Mouse (Mus musculus) embryo, embryonic 11 days (tissue): ENCODE data around the gene Mfap1b.
"Not testable (repeated sequence)": the region's sequence is repeated elsewhere in the genome, so short reads cannot be mapped to it uniquely, and the experiment has no call there.

Experiments
- DNase-seq: peaks from one replicate; pipeline ENCODE4 v3.0.0-alpha.2; 2015

The Mfap1b gene

DNA sequence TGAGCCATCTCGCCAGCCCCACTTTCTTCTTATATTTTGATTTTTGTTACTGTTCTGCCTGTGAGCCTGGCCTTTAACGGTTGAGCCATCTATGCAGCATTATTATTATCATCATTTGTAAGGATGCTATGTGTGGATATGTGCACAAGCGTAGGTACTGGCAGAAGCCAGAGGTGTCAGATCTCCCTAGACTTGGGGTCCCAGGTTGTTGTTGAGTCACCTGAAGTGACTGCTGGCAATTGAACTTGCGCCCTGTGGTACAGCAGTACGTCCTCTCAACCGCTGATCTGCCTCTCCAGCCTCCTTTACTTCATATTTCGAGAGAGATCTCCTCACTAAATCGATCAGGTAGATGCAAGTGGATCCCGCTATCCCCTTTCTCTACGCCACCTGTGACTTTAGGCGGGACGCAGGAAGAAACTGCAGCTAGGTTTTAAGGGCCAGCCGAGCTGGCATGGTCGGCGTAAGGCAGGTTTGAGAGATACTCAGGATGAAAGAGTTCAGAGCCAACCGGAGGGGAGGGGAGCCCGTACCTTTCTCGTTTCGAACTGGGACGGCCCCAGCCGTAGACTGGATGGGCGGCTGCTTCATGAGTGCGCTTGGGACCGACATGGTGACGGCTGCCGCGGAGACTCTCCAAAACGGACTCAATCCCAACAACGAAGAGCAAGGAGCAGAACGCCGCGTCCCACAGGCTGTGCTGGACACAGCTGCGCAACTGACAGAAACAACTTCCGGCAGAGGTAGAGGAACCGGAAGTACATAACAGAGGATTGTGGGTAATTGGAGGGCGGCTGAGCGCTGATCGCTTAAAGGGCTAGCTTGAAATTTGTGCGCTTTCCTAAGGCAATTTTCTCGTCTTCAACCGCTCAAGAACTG, at the start of gene Mfap1b:
Gene Mfap1b, minus strand, starts transcription at position 767 of the 879 bp plus-strand sequence.
- DNase-seq, result peak; percentile 93

DNA sequence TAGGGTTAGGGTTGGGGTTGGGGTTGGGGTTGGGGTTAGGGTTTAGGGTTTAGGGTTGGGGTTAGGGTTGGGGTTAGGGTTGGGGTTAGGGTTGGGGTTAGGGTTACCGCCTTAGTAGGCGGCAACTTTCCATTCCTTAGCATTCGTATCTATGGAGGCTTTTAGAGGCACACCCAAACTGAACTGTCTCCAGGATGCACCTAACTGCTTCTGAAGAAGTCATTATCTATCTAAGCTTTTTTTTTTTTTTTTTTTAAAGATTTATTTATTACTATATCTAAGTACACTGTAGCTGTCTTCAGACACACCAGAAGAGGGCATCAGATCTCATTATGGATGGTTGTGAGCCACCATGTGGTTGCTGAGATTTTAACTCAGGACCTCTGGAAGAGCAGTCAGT, 49.0 kb upstream of the Mfap1b start:
- not testable (repeated sequence) for DNase-seq

DNA sequence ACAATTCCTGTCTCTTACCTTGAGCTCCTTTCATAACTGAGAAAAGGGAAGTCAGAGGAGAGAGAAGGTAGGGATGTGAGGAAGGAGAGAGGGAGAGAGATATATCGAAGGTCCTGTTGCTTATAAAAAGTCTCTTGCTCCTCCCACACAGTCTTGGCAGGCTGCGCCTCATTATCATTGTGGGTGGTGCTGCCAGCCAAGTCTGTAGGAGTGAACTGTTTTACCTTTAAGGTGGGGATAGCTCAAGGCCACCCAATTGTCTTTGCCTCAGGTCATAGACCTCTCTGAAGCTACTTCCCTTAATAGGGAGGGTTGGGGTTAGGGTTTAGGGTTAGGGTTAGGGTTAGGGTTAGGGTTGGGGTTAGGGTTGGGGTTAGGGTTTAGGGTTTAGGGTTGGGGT, 48.1 kb upstream of the Mfap1b start:
- DNase-seq, result no peak

DNA sequence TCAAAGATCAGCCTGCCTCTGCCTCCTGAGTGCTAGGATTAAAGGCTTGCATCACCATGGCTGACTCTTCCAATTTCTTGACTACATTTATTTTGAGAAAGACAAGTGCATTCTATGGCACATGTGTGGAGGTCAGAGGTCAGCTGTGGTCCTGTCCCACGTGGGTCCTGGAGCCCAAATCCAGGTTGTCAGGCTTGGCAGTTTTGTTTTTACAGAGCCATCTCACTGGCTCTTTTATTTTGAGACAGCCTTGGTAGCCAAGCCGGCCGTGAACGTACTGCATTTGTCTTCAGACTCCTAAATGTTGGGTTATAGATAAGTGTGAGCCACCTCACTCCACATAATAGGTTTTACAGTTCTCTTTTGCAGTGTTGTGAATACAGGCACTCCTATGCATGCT, 44.8 kb upstream of the Mfap1b start:
- DNase-seq, result not testable (repeated sequence)

DNA sequence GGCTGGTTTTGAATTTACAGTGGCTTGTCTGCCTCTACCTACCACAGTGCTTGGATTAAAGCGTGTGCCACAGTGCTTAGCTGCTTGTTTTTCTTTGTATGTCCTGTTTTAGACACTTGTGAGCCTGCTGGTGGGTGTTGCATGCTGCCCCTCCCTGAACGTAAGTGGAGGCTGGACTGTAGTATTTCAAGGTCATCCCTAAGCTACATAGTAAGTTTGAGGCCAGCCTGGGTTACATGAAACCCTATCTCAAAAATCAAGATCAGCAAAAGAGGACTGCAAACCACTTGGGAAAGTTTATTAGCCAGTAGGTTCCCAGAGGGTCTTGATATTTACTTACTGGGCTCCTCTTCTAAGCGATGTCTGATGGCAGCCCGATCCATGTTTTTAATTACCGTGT, 44.2 kb upstream of the Mfap1b start:
- no peak for DNase-seq

DNA sequence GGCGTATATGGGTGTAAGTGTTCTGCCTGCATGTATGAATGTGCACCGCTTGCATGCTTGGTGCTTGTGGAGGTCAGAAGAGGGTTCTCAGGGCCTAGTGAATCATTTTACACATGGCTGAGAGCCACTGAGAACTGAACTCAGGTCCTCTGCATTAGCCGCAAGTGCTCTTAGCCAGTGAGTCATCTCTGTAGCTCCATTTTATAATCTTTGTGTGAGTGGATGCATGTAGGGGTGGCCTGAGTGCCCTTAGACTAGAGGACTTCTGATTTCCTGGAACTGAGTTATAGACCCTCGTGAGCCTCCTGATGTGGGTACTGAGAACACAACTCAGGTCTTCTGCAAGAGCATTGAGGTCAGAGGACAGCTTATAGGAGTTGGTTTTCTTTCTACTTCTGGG, 40.3 kb upstream of the Mfap1b start:
- DNase-seq, result no peak

DNA sequence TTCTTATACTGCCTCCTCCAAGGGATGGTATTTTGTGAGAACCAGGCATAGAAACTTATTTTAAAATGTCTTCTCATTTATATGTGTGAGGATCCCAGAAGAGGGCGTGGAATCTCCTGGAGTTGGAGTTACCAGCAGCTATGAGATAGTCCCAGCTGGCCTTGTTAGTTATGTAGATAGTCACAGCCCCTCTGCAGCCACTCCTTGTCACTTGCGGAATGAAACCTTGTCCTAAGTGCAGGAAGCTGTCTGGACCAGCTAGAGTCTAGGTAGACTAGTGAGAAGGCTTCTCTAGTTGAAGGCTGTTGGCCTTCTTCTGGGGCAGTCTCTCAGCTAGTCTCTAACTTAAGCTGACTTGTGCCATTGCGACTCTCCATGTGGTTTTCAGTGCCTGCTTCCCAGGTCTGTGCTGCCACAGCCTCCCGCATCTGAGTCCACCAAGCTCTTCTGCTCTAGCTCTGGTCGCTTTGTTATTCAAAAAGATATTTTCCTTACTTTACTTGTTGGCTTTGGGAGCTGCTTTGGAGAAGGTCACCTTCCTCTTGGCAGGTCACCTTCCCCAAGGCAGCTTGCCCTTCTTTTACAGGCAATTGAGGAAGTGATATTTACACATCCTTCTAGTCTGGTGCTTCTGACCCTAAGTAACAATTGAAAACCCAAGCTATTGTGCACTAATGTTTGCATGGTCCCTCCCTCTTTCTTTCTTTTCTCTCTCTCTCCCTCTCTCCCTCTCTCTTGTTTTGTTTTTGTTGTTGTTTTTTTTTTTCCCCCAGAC, 39.3 kb upstream of the Mfap1b start:
- not testable (repeated sequence) for DNase-seq

DNA sequence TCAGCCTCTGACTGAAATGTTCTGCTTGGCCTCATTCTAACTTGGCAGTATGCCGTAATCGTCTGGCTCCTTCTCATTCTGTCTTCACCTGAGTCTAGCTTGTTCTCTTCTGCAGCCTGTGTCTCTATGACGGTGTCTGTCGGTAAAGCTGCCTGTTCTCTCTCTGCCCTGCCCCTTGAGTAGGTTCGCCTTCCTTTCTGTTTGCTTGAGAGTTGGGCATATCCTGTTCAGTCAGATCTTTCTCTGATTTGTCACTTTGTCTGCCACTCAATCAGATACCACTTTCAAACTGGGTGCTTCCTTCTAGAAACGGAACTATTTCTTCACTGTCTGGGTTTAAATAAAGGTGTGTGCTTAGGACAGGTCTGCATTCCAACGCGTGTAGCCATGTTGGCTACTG, 37.5 kb upstream of the Mfap1b start:
- DNase-seq, result no peak

DNA sequence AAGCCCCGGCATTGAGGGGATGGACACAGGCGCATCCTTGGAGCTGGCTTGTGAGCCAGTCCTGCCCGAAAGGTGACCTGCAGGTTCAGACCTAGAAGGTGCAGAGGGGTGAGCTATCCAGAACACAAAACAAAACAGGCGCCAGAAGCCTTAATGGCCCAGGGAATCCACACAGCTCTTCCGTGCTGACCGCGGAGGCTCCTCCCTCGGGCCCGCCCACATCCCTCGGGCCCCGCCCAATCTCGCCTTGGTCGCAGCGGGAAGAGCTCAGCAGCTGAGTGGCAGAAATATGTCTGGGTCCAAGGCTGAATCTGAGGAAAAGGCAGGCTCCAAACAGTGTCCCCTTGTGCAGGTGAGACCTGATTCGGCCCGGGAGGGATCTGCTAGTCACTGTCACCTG, 35.7 kb upstream of the Mfap1b start:
- peak; percentile 77 for DNase-seq

DNA sequence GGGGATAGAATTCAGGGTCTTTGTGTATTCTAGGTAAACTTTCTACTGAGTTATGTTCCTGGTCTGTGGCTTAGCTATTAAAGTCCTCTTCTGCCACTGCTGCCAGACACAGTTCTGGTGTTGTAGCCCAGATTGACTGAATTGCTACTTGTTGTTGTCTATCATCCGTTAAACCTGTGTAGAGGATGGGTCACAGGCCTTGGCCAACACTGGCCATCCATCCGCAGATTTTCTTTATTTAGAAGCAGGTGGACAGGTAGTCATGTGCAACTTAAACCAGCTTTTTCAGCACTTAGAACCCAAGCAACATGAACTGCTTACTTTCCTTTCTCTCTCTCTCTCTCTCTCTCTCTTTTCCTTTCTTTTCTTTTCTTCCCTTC, 34.1 kb upstream of the Mfap1b start:
- no peak for DNase-seq

DNA sequence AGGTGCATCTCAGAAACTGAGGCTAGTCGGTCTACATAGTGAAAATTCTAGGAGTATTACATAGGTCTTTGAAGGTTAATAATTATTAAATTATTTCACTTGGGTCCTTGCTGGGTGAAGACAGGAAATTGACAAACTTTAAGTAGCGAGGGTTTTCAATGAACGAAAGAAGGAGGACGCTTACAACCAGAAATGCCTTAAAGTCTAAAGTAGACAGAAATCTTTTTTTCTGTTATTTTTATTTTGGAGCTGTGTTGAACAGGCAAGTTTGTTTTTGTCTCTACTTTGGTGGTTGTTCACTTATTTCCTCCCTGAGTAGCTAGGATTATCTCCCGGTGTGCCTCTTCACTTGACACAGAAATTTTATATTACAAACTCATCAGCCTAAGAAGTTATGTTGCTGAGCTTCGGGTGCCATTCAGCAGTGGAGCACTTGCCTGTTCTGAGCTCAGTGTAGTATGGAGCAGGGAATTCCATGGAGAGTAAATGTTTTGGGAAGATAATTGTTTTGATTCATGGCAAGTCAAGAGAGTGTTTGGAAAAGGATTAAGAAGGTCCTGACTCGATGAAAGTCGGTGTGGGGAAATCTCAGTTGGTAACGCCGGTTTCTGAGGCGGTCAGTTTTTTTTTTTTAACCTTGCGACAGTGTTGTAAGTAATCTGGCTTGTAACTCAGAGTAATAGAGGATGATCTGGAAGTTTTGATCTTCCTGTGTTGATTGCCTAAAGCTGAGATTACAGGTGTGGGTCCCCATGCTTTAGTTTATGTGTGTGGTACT, 33.5 kb upstream of the Mfap1b start:
- no peak for DNase-seq

DNA sequence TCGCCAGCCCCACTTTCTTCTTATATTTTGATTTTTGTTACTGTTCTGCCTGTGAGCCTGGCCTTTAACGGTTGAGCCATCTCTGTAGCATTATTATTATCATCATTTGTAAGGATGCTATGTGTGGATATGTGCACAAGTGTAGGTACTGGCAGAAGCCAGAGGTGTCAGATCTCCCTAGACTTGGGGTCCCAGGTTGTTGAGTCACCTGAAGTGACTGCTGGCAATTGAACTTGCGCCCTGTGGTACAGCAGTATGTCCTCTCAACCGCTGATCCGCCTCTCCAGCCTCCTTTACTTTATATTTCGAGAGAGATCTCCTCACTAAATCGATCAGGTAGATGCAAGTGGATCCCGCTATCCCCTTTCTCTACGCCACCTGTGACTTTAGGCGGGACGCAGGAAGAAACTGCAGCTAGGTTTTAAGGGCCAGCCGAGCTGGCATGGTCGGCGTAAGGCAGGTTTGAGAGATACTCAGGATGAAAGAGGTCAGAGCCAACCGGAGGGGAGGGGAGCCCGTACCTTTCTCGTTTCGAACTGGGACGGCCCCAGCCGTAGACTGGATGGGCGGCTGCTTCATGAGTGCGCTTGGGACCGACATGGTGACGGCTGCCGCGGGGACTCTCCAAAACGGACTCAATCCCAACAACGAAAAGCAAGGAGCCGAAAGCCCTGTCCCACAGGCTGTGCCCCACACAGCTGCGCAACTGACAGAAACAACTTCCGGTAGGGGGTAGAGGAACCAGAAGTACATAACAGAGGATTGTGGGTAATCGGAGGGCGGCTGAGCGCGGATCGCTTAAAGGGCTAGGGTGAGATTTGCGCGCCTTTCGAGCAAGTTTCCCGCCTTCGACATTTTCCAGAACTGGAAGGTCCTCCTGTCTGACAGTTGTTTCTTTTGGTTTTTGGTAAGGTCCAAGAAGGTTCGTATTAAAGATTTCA, 32.3 kb upstream of the Mfap1b start, which contains the start of the genes Mfap1a and Wdr76:
Gene Mfap1a, minus strand, starts transcription at position 724 of the 941 bp plus-strand sequence.
Gene Wdr76, plus strand, starts transcription at position 782 of the 941 bp plus-strand sequence.
- DNase-seq, result peak; percentile 96

DNA sequence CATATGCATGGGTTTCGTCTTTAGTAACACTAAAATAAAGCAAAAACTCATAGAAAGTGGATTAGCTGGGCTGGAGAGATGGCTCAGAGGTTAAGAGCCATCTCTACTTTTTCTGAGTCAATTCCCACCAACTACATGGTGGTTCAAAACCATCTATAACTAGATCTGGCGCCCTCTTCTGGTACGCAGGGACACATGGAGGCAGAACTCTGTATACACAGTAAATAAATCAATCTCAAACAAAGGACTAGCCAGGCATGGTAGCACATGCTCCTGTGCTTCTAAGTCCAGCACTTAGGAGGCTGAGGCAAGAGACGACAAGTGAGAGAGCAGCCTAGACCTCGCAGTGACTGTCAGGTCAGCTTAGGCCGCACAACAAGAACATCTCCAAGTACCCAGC, 27.7 kb upstream of the Mfap1b start:
- not testable (repeated sequence) for DNase-seq

DNA sequence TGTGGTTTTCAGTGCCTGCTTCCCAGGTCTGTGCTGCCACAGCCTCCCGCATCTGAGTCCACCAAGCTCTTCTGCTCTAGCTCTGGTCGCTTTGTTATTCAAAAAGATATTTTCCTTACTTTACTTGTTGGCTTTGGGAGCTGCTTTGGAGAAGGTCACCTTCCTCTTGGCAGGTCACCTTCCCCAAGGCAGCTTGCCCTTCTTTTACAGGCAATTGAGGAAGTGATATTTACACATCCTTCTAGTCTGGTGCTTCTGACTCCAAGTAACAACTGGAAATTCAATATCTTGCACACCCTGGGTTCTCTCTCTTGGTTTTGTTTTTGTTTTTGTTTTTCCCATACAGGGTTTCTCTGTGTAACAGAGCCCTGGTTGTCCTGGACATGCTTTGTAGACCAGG, 10.5 kb upstream of the Mfap1b start:
- not testable (repeated sequence) for DNase-seq

DNA sequence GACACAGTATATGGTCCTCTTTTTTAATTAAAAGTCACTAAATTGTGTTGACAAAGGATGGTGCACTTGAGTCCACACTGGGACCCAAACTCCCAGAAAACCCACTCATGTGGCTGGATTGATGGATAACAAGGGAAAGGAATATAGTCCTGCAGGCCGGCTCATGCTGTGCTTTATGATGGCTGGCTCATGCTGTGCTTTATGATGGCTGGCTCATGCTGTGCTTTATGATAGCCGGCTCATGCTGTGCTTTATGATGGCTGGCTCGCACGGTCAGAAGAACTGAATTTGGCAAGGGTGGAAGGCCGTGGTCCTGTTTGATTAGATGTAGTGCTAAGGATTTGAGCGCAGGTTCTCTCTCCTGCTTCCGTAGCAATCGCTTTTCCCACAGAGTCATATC, 9.7 kb upstream of the Mfap1b start:
- no peak for DNase-seq

DNA sequence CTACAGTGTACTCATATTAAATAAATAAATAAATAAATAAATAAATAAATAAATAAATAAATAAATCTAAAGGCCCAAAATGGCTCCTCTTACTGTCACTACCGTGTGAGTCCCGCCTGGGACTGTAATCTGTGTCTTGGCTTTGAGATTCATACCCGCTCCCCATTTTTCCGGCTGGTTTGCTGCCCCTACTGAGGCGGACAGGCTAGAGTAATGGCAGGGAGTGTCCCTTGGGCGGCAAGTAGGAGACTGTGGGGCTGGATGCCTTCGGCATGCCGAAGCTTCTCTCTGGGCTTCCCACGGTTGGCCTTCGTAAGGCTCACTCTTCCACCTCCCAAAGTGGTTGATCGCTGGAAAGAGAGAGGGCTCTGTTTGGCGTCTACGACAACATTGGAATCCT, 7.0 kb upstream of the Mfap1b start:
- not testable (repeated sequence) for DNase-seq

DNA sequence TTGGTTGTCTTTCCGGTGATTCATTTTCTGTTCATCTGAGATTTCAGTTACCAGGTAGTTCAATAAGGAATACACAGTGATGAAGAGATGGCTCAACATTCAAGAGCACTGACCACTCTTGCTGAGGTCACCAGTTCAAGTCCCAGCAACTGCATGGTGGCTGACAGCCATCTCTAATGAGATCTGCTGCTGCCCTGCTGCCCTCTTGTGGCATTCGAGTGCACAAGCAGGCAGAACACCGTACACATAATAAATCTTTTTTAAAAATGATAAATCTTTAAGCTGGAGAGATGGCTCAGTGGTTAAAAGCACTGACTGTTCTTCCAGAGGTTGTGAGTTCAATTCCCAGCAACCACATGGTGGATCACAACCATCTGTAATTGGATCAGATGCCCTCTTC, 6.6 kb upstream of the Mfap1b start:
- DNase-seq, result peak; percentile 31

DNA sequence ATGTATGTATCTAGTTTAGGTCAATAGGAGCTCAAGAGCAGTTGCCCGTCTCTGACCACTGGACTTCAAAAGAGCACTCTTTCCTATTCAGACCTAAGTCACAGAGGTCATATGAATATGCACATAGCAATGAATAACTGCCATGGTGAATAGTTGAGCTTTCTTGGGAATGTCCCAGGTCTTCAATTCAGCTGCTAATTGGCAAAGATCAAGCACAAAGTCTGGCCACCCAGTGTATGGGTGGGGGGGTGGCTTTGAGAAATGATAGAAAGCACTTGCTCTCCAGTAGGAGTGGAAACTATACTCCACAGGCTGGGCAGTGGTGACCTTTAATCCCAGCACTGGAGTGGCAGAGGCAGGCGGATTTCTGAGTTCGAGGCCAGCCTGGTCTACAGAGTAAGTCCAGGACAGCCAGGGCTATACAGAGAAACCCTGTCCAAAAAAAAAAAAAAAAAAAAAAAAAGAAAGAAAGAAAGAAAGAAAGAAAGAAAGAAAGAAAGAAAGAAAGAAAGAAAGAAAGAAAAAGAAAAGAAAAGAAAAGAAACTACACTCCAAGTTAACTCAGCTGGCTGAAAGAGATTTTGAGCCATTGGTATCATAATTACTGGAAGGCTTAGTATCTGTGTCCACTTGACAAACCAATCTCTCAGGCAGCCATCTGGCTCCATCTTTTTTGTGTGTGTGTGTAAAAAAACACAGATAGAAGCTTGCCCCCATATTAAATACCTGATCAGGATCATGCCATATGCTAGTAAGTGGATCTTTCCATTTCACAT, 3.8 kb upstream of the Mfap1b start:
- DNase-seq, result no peak

DNA sequence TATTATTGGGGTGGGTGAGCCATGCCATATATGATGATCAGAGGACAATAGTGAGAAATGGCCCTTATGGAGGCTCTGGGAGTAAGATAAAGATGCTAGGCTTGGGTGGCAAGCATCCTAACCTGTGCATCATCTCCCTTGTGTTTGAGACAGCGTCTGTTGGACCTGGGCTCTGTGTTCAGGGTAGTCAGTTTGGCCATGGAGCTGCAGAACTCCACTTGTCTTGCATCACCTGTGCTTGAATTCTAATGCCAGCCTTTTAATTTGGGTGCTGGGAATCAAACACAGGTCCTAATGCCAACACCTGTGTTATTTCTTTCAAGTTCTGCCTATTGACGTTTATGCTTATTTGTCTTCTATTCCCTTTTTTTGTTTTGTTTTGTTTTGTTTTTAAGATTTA, 1.4 kb upstream of the Mfap1b start:
- DNase-seq, result not testable (repeated sequence)

DNA sequence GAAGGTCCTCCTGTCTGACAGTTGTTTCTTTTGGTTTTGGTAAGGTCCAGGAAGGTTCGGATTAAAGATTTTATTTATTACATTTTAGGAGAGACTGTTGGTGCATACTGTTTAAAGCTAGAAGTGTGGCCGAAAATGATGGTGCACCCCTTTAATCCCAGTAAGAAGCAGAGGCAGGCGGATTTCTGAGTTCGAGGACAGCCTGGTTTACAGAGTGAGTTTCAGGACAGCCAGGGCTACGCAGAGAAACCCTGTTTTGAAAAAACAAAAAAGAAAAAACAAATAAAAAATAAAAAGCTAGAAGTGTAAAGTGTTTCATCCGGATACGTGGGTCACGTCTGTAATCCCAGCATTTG, 291 bp upstream of the Mfap1b start:
- no peak for DNase-seq

DNA sequence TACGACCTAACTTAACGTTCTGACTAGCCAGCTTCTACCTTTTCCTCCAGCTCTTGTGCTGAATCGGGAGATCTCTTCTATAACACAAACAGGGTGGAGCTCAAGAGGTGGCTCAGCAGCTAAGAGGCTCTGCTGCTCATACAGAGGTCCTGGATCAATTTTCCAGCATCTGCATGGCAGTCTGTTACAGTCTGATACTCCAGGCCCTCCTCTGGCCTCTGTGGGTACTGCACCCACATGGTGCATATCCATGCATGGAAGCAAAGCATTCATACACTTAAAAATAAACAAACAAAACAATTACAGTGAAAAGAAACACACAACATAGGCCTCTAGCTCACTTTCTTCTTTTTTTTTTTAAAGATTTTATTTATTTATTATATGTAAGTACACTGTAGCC, 1.1 kb downstream of the Mfap1b start:
- not testable (repeated sequence) for DNase-seq
